Mouse (Mus musculus) stomach, embryonic 15.5 days (tissue): ENCODE data around the gene Dnajc9. TPM values are rescaled to one million over a fixed set of nuclear protein-coding genes. Genes with fewer than 3 reads are reported as not detected.

Experiments
- ATAC-seq: fragments of 200-750 bp; cut with Nextera tagmentation; 2 replicates; pipeline ENCODE4 v1.8.0; 2017; ENCODE audit warnings: low read depth, moderate number of reproducible peaks, moderate TSS enrichment; ENCODE audit not compliant: insufficient read depth, low FRiP score
- H3K27ac ChIP-seq: fragments of 300-500 bp; sonication (generic); 2 replicates; pipeline ENCODE4 v1.5.1; 2015; ENCODE audit warnings: mild to moderate bottlenecking, inconsistent platforms
- H3K27me3 ChIP-seq: fragments of 300-500 bp; sonication (generic); replicated peaks from 2 replicates; pipeline ENCODE4 v1.6.1; 2015; ENCODE audit warnings: inconsistent platforms
- H3K36me3 ChIP-seq: fragments of 300-500 bp; sonication (generic); 2 replicates; pipeline ENCODE4 v1.6.1; 2015; ENCODE audit warnings: inconsistent platforms
- H3K4me1 ChIP-seq: fragments of 300-500 bp; sonication (generic); 2 replicates; pipeline ENCODE4 v1.6.1; 2015; ENCODE audit warnings: inconsistent platforms
- H3K4me2 ChIP-seq: fragments of 300-500 bp; sonication (generic); 2 replicates; pipeline ENCODE4 v1.6.1; 2015; ENCODE audit warnings: mild to moderate bottlenecking, inconsistent platforms
- H3K4me3 ChIP-seq: fragments of 300-500 bp; sonication (generic); replicated peaks from 2 replicates; pipeline ENCODE4 v1.5.1; 2015; ENCODE audit warnings: inconsistent platforms
- H3K9ac ChIP-seq: fragments of 300-500 bp; sonication (generic); 2 replicates; pipeline ENCODE4 v1.6.1; 2015; ENCODE audit warnings: inconsistent platforms
- H3K9me3 ChIP-seq: fragments of 300-500 bp; sonication (generic); 2 replicates; pipeline ENCODE4 v1.6.1; 2016; ENCODE audit warnings: inconsistent platforms
- WGBS: fragments of 180-500 bp; shearing (Covaris S2); methylation state at CpG from one replicate; pipeline ENCODE4 v1.1.7; 2015; 5-methylcytosine and 5-hydroxymethylcytosine counted together
- polyA plus RNA-seq: library from polyadenylated mRNA; unstranded; fragments of >200 nt; fragmentation: Nextera tagmentation; extraction: Ambion mirVana; gene quantifications from 2 replicates; pipeline ENCODE4 v1.2.1, GENCODE M21; 2015

Gene Dnajc9
- polyA plus RNA-seq, 1 experiment from 2014 or later, result 149 TPM

DNA sequence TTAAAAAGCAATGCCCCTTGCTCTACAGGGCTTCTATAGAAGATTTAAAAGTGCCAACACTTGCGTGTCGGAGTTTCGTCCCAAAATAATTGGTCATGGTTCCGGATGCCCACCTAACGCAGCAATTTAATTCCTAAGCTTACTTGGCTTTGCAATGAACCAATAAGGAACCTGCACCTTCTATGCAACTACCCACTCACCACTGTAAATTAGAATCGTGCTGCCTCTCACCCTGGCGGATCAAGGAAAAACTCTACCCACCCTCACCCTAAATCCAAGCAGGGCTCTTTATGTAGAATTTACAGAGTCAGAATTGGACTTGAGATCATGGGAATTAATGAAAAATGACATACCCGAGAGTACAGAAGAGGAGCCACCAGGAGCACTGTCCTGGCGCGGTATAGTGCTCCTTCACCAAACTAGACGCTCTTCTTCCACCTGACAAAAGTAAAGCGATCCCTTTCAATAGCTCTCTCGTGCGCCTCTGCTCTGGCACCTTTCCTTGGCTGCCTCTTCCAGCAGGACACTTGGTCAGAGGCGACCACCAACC is 41.2 kb downstream of the Dnajc9 start:
- peak; percentile 61 for ATAC-seq
- no peaks in the 10 kb centered on the region for H3K27me3 ChIP-seq
- WGBS, result 3% methylated on average over 15 of the region's 15 CpGs
- peak overlapping the region; percentile 65 for H3K27ac ChIP-seq
- H3K36me3 ChIP-seq, result peaks cover 6% of the 10 kb centered on the region; the same call in 1 of the 2 replicates
- peak overlapping the region; percentile 71 for H3K9ac ChIP-seq
- H3K9me3 ChIP-seq, result no peaks in the 10 kb centered on the region
- peak overlapping the region; percentile 71 for H3K4me3 ChIP-seq
- no peaks in the 10 kb centered on the region for H3K4me1 ChIP-seq
- peak overlapping the region; percentile 62 for H3K4me2 ChIP-seq

DNA sequence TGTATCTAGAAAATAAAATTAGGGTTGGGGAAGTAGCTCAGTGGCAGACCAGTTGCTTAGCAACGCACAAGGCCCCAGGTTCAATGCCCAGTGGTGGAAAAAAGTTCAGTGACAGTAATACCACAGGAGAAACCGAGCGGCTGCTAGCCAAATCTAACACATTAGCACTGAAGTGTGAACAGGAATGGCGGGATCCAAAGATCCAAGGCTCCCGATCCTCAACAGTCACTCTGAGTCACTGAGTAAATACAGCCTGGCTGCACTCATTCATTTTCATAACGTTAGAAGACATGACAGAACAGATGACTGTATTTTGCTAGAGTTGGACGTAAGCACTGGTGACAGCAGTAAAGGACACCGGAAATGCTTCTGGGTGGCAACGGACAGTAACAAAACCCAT is 42.8 kb downstream of the Dnajc9 start:
- no peak overlapping the region for H3K4me2 ChIP-seq

DNA sequence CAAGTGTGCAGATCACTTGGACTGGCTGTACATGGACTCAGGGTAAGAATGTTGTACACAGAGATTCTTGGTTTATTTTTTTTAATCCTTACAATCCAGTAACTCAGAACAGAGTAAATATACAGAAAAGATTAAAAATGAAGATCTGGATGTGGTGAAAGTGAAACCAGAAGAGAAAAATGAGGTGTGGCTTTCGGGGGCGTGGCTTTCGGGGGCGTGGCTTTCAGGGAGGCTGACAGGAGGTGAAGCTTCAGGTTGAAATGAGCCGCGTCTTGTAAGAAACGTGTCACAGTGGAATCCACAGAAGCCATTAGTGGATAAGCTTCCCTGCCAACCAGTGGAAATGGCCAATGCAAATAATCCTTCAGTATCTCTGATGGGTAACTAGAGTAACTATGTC is 47.8 kb downstream of the Dnajc9 start:
- no peak overlapping the region for H3K9ac ChIP-seq
- no peak overlapping the region for H3K4me2 ChIP-seq
- H3K27ac ChIP-seq, result no peak overlapping the region
- WGBS, result 74% methylated on average over 7 of the region's 7 CpGs
- H3K4me1 ChIP-seq, result no peaks in the 10 kb centered on the region
- no peak overlapping the region for H3K4me3 ChIP-seq
- no peaks in the 10 kb centered on the region for H3K27me3 ChIP-seq
- no peak for ATAC-seq
- H3K36me3 ChIP-seq, result peaks cover 25% of the 10 kb centered on the region
- no peaks in the 10 kb centered on the region for H3K9me3 ChIP-seq

More for the DNA sequence above, 42.8 kb downstream of the Dnajc9 start:
- Histone ChIP-seq H3K9me3 (no peaks in the 10 kb centered on the region), H3K27me3 (no peaks in the 10 kb centered on the region), H3K4me3 (no peak overlapping the region), H3K9ac (no peak overlapping the region), H3K27ac (no peak overlapping the region), H3K4me1 (no peaks in the 10 kb centered on the region), H3K36me3 (peaks cover 12% of the 10 kb centered on the region; the same call in 1 of the 2 replicates)
- no peak for ATAC-seq
- 79% methylated on average over 9 of the region's 9 CpGs for WGBS

DNA sequence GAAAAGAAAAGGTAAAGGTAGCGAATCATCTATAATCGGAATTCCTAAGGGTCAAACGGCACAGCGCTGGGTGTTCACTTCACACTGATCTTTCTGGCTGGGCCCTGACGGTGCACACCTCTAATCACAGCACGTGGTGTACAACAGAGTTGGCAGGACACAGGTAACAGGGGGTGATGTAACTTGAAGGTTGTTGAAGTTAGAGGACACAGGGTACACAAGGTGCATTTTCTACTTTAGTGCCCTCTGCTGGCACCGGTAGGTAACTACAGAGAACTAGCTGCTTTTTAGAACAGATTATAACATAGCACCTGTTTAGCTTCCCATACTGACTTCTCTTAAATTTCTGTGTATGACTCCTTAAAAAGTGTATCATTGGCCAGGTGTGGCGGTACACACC is 48.6 kb downstream of the Dnajc9 start:
- WGBS, result 85% methylated on average over 8 of the region's 8 CpGs
- Histone ChIP-seq H3K36me3 (peaks cover 19% of the 10 kb centered on the region; the same call in 1 of the 2 replicates), H3K9me3 (no peaks in the 10 kb centered on the region)

DNA sequence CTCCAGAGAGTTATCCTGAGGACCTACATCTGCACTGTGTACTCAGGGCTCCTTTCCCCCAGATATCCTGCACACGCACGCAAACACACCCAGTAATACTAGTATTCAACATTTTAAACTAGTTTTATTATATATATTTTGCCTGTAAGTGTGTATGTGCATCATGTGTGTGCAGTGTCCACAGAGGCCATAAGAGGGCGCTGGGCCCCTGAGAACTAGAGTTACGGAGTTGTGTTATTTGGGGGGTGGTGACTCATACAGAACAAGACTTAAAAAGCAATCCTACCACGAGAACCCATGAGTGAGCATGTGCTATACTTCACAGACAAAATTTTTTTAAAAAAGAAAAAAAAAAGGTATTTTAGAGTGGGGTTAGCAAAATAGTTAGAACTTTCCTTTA is 49.3 kb downstream of the Dnajc9 start:
- Histone ChIP-seq H3K9me3 (no peaks in the 10 kb centered on the region), H3K27me3 (no peaks in the 10 kb centered on the region), H3K9ac (no peak overlapping the region), H3K4me1 (no peaks in the 10 kb centered on the region), H3K27ac (no peak overlapping the region), H3K36me3 (peaks cover 19% of the 10 kb centered on the region), H3K4me3 (no peak overlapping the region), H3K4me2 (no peak overlapping the region)
- WGBS, result 96% methylated on average over 5 of the region's 5 CpGs
- no peak for ATAC-seq

More for the DNA sequence above, 48.6 kb downstream of the Dnajc9 start:
- Histone ChIP-seq H3K4me1 (no peaks in the 10 kb centered on the region), H3K27ac (no peak overlapping the region), H3K27me3 (no peaks in the 10 kb centered on the region), H3K4me3 (no peak overlapping the region), H3K9ac (no peak overlapping the region), H3K4me2 (no peak overlapping the region)
- no peak for ATAC-seq

Other genes with a start within 250 kb of the Dnajc9 start
- gene Kcnk5, start 207.1 kb downstream of the Dnajc9 start, polyA plus RNA-seq, result 7.6 and 7.9 TPM in 2 replicates
- 15.5 and 22.6 TPM in 2 replicates for gene Kcnk16, start 119.7 kb downstream of the Dnajc9 start, polyA plus RNA-seq
- gene Nudt13, start 94.2 kb downstream of the Dnajc9 start, polyA plus RNA-seq, result 17.8 and 20.3 TPM in 2 replicates
- gene Ecd, start 40.8 kb downstream of the Dnajc9 start, polyA plus RNA-seq, result 46.9 and 47.6 TPM in 2 replicates
- gene Fam149b, start 40.7 kb downstream of the Dnajc9 start, polyA plus RNA-seq, result 28.6 and 33.1 TPM in 2 replicates
- 85.2 and 90.9 TPM in 2 replicates for gene Mrps16, start 4.7 kb upstream of the Dnajc9 start, polyA plus RNA-seq
- gene Cfap70, start 63.3 kb upstream of the Dnajc9 start, polyA plus RNA-seq, result 0.27 and 0.63 TPM in 2 replicates
- 58.4 and 59.9 TPM in 2 replicates for gene Anxa7, start 91.2 kb upstream of the Dnajc9 start, polyA plus RNA-seq
- 0.64 and 0.92 TPM in 2 replicates for gene Mss51, start 108.0 kb upstream of the Dnajc9 start, polyA plus RNA-seq
- gene Ppp3cb, start 157.7 kb upstream of the Dnajc9 start, polyA plus RNA-seq, result 39.9 and 42.4 TPM in 2 replicates